Mouse (Mus musculus): ENCODE measurements around the gene Tmem208. TPM values are rescaled to one million over a fixed set of nuclear protein-coding genes. Genes with fewer than 3 reads are reported as not detected.
A peak's percentile ranks its signal among the peaks of the same experiment; 100 is the strongest.

The Tmem208 gene
- polyA plus RNA-seq, 1 experiment from 2014 or later, result 115 TPM

GRCm38 (mm10) chr8:105298351-105299252 lies 27.6 kb upstream of the Tmem208 start:
- ATAC-seq (ENCODE audit: insufficient read depth) (no peak), DNase-seq (no peak)
- peak overlapping the region; percentile 20; the same call in 1 of the 2 replicates for H3K27ac ChIP-seq (ENCODE audit: low read depth)
- 52% methylated on average over 18 of the region's 18 CpGs for WGBS
- no peaks in the 10 kb centered on the region for H3K9me3 ChIP-seq (ENCODE audit: low read depth, low read length)
- 0 out of 2 replicates have a peak, but pooled peaks cover 6% of the 10 kb centered on the region for H3K4me1 ChIP-seq (ENCODE audit: insufficient read depth)
- peak overlapping the region; percentile 97 for H3K4me3 ChIP-seq (ENCODE audit: low read depth, low read length)
- TF ChIP-seq CTCF (IDR thresholded peaks at IDR 0.05; ENCODE audit: low read depth), result no peak
- peak overlapping the region; percentile 89 for H3K9ac ChIP-seq
- H3K36me3 ChIP-seq (ENCODE audit: insufficient read depth), result peaks cover 51% of the 10 kb centered on the region
- H3K4me2 ChIP-seq, result peak overlapping the region; percentile 95
- no peaks in the 10 kb centered on the region for H3K27me3 ChIP-seq (ENCODE audit: insufficient read depth, low read length)

- DNase-seq (no peak), ATAC-seq (ENCODE audit: insufficient read depth) (no peak)
- Histone ChIP-seq H3K9me3 (ENCODE audit: low read depth, low read length) (no peaks in the 10 kb centered on the region), H3K36me3 (ENCODE audit: insufficient read depth) (peaks cover 64% of the 10 kb centered on the region), H3K9ac (no peak overlapping the region), H3K4me2 (peak overlapping the region; percentile 95; the same call in 1 of the 2 replicates), H3K27me3 (ENCODE audit: insufficient read depth, low read length) (no peaks in the 10 kb centered on the region), H3K4me1 (ENCODE audit: insufficient read depth) (peaks cover 14% of the 10 kb centered on the region; the same call in 1 of the 2 replicates), H3K27ac (ENCODE audit: low read depth) (no peak overlapping the region), H3K4me3 (ENCODE audit: low read depth, low read length) (no peak overlapping the region)
- no peak for TF ChIP-seq CTCF (IDR thresholded peaks at IDR 0.05; ENCODE audit: low read depth)
- 95% methylated on average over 8 of the region's 8 CpGs for WGBS
Observed at GRCm38 (mm10) chr8:105299962-105300361, 26.2 kb upstream of the Tmem208 start.

GRCm38 (mm10) chr8:105303396-105303795 lies 22.8 kb upstream of the Tmem208 start:
- DNase-seq, result no peak
- H3K4me2 ChIP-seq, result no peak overlapping the region
- no peaks in the 10 kb centered on the region for H3K9me3 ChIP-seq (ENCODE audit: low read depth, low read length)
- WGBS, result 77% methylated on average over 8 of the region's 8 CpGs
- peaks cover 24% of the 10 kb centered on the region for H3K4me1 ChIP-seq (ENCODE audit: insufficient read depth)
- H3K36me3 ChIP-seq (ENCODE audit: insufficient read depth), result peaks cover 78% of the 10 kb centered on the region
- TF ChIP-seq CTCF (IDR thresholded peaks at IDR 0.05; ENCODE audit: low read depth), result no peak
- no peaks in the 10 kb centered on the region for H3K27me3 ChIP-seq (ENCODE audit: insufficient read depth, low read length)
- H3K9ac ChIP-seq, result no peak overlapping the region
- no peak for ATAC-seq (ENCODE audit: insufficient read depth)
- no peak overlapping the region for H3K27ac ChIP-seq (ENCODE audit: low read depth)
- no peak overlapping the region for H3K4me3 ChIP-seq (ENCODE audit: low read depth, low read length)

- Histone ChIP-seq H3K27me3 (ENCODE audit: insufficient read depth, low read length) (no peaks in the 10 kb centered on the region), H3K4me3 (ENCODE audit: low read depth, low read length) (no peak overlapping the region), H3K9me3 (ENCODE audit: low read depth, low read length) (no peaks in the 10 kb centered on the region), H3K36me3 (ENCODE audit: insufficient read depth) (peaks cover 78% of the 10 kb centered on the region), H3K9ac (no peak overlapping the region), H3K4me2 (no peak overlapping the region), H3K27ac (ENCODE audit: low read depth) (no peak overlapping the region; the same call in 1 of the 2 replicates), H3K4me1 (ENCODE audit: insufficient read depth) (peaks cover 21% of the 10 kb centered on the region)
- DNase-seq (no peak), ATAC-seq (ENCODE audit: insufficient read depth) (no peak)
- no peak for TF ChIP-seq CTCF (IDR thresholded peaks at IDR 0.05; ENCODE audit: low read depth)
- WGBS, result 63% methylated on average over 9 of the region's 9 CpGs
Observed at GRCm38 (mm10) chr8:105303874-105304273, 22.3 kb upstream of the Tmem208 start.

- DNase-seq (peak; percentile 64), ATAC-seq (ENCODE audit: insufficient read depth) (peak; percentile 16)
- WGBS, result 44% methylated on average over 9 of the region's 9 CpGs
- Histone ChIP-seq H3K9me3 (ENCODE audit: low read depth, low read length) (no peaks in the 10 kb centered on the region), H3K27me3 (ENCODE audit: insufficient read depth, low read length) (no peaks in the 10 kb centered on the region), H3K4me1 (ENCODE audit: insufficient read depth) (peaks cover 21% of the 10 kb centered on the region), H3K4me2 (peak overlapping the region; percentile 63; the same call in 1 of the 2 replicates), H3K27ac (ENCODE audit: low read depth) (peak overlapping the region; percentile 81; the same call in 1 of the 2 replicates), H3K36me3 (ENCODE audit: insufficient read depth) (peaks cover 81% of the 10 kb centered on the region), H3K4me3 (ENCODE audit: low read depth, low read length) (0 out of 2 replicates have a peak overlapping the region, but pooled peaks have one; percentile 37), H3K9ac (no peak overlapping the region)
- no peak for TF ChIP-seq CTCF (IDR thresholded peaks at IDR 0.05; ENCODE audit: low read depth)
Observed at GRCm38 (mm10) chr8:105304325-105305210, 21.6 kb upstream of the Tmem208 start.

- H3K36me3 ChIP-seq (ENCODE audit: insufficient read depth), result peaks cover 79% of the 10 kb centered on the region
Observed at GRCm38 (mm10) chr8:105305211-105306145, 20.7 kb upstream of the Tmem208 start, which contains the start of gene Elmo3. TSS of gene Elmo3 (plus strand) at chr8:105305601.

More at GRCm38 (mm10) chr8:105305211-105306145, 20.7 kb upstream of the Tmem208 start, which contains the start of gene Elmo3:
- WGBS, result 5% methylated on average over 30 of the region's 30 CpGs
- H3K4me1 ChIP-seq (ENCODE audit: insufficient read depth), result peaks cover 21% of the 10 kb centered on the region
- H3K4me2 ChIP-seq, result peak within 1 kb of the TSS; percentile 63
- peak within 1 kb of the TSS; percentile 37 for H3K4me3 ChIP-seq (ENCODE audit: low read depth, low read length)
- DNase-seq (peak; percentile 71), ATAC-seq (ENCODE audit: insufficient read depth) (peak; percentile 84)
- peak; percentile 26; the same call in 1 of the 2 replicates for TF ChIP-seq CTCF (IDR thresholded peaks at IDR 0.05; ENCODE audit: low read depth)
- H3K9ac ChIP-seq, result peak within 1 kb of the TSS; percentile 48
- peak within 1 kb of the TSS; percentile 81 for H3K27ac ChIP-seq (ENCODE audit: low read depth)
- no peaks in the 10 kb centered on the region for H3K27me3 ChIP-seq (ENCODE audit: insufficient read depth, low read length)
- no peaks in the 10 kb centered on the region for H3K9me3 ChIP-seq (ENCODE audit: low read depth, low read length)

Measured in lung, embryonic 14.5 days (tissue).